Mouse (Mus musculus) brain, embryonic 14.5 days (tissue): ENCODE results near the gene Olfr323. TPM values are rescaled to one million over a fixed set of nuclear protein-coding genes. Genes with fewer than 3 reads are reported as not detected.

ENCODE experiments used
- DNase-seq: peaks from one replicate; pipeline ENCODE4 v3.0.0-alpha.2; 2011; ENCODE audit warnings: low read depth
- CTCF ChIP-seq: fragments of 200-500 bp; IDR thresholded peaks from 2 replicates; pipeline ENCODE4 v1.5.1; 2012; ENCODE audit warnings: inconsistent platforms, mild to moderate bottlenecking, moderate library complexity, borderline replicate concordance; ENCODE audit not compliant: insufficient read depth, insufficient read length; ENCODE audit errors: extremely low read depth
- POLR2A ChIP-seq: fragments of 200-500 bp; IDR thresholded peaks from 2 replicates; pipeline ENCODE4 v1.6.1; 2012; ENCODE audit warnings: mild to moderate bottlenecking, inconsistent platforms, borderline replicate concordance; ENCODE audit not compliant: poor library complexity, insufficient read depth, insufficient read length, severe bottlenecking; ENCODE audit errors: extremely low read depth
- polyA plus RNA-seq: library from polyadenylated mRNA; depleted of rRNA; stranded (reverse); fragments of >200 nt; gene quantifications from 2 replicates; pipeline ENCODE4 v1.2.3, GENCODE M21; 2012; rRNA removed

Olfr323 gene
- not detected in 2 replicates for polyA plus RNA-seq

DNA sequence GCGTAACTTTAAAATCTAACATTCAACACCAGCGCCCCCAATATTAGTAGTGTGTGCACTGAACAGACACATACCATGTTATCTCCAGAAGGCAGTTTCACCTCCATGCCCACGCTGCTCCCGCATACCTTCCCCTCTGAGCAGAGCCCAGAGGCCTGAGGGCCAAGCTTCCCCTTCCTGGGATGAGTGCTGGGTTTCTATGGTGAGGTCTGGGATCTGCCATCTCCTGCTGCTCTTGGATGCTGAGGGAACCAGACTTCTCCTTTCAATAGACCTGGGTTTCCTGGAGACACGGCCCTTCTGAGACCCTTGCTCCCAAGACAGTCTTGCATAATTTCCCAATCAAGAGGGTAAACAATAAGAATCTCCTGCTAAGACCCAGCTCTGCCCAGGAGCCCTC is at the start of gene Olfr323:
TSS of gene Olfr323 (minus strand) at position 101 of the 400 bp plus-strand sequence.
- TF ChIP-seq POLR2A (no peak), CTCF (no peak)
- DNase-seq, result no peak

DNA sequence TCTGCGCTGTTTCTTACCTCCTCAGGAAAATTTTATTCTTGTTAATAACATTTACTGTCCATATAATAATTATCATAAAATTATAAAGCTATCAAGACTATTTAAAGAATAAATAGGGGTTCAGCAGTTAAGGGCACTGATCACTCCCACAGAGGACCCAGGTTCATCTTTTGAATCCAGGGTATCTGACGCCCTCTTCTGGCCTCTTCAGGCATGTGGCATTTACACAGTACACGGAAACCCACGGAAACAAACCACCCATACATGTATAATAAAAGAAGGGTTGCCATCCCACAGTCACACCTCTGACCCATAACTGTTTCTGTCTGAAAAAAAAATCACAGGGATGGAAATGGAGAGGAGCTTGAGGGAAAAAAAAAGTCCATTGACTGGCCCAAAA is 41.5 kb upstream of the Olfr323 start:
- TF ChIP-seq POLR2A, result no peak
- TF ChIP-seq CTCF, result peak; percentile 31; the same call in 1 of the 2 replicates
- peak; percentile 0 for DNase-seq

- no peak for DNase-seq
- TF ChIP-seq CTCF (no peak), POLR2A (no peak)
Observed at GRCm38 (mm10) chr11:58669252-58669651, 39.0 kb upstream of the Olfr323 start.

DNA sequence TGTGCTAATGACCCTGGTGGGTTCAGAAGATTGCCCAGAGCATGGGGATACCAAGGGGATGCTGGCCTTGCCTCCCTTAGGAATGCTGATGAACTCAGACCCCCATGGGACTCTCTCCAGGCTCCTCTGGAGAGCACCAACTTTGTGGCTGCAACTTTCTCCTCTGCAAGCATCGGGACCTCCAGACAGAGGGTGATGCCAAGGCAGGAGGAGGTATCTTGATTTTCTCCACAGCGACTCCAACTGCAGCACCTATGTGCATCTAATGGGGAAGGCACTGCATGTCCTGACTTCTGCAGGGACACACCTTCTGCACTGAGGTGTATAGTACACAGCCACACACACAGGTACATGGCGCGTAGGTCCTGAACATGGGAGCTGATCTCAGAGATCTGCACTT is 28.3 kb upstream of the Olfr323 start, which contains the start of gene Olfr322:
TSS of gene Olfr322 (plus strand) at position 187 of the 400 bp plus-strand sequence.
- TF ChIP-seq CTCF (no peak), POLR2A (no peak)

DNA sequence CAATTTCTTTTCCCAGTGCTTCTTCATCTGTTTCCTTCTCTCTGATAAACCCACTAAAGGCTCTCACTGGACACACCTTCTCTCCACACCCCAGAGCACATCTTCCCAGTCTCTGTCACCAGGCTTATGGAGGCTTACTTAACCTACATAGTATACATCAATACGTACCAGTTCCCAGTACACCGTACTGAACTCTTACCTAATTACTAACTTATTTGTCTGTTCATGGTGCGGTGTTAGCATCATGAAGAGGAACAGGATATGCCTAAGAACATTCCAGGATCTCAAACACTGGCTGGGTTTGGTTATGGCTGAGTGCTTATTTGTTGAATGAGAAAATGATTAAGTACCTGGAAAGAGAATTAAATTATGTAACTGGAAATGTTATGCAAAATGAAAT is 24.9 kb upstream of the Olfr323 start:
- DNase-seq, result no peak
- TF ChIP-seq CTCF, result no peak
- no peak for TF ChIP-seq POLR2A

More for the DNA sequence above, 28.3 kb upstream of the Olfr323 start, which contains the start of gene Olfr322:
- no peak for DNase-seq

DNA sequence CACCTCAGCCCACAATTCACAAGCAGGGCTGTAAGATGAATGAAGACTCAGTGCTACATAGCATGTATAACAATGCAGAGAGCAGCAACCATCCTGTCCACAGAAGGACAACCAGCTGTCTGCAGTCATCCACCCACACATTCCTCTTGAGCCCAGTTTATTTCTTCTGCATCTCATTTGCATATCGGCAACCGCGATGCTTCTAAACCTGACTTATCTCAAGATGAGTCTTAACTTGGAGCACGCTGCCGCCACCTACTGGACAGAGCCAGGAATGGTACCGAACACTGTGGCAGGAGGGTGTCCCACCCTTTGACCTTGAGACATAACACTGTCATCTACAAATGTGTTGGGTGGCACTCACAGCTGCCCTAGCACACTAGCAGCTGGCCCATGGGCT is 13.0 kb upstream of the Olfr323 start:
- TF ChIP-seq POLR2A, result no peak
- TF ChIP-seq CTCF, result peak; percentile 56; the same call in 1 of the 2 replicates
- peak; percentile 22 for DNase-seq

GRCm38 (mm10) chr11:58641638-58642358 is 11.5 kb upstream of the Olfr323 start:
- DNase-seq, result peak; percentile 22
- TF ChIP-seq POLR2A (no peak), CTCF (no peak)

DNA sequence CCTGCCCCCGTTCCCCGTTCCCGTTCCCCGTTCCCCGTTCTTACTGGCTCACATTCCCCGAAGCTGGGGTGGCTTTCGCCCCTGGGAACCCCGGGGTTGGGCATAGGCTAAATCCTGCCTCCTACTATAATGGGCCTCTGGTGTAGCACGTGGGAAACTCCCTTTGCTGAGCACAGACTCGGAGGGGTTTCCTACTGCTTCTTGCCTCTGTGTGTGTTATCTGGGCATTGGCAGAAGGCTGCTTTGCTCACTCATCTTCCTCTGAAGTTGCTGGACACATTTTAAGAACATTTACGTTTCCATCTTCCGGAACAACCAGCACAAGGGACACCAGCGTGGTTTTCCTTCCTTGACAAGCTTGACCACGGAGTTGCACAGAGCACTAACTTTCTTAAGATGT is 10.8 kb upstream of the Olfr323 start:
- TF ChIP-seq CTCF, result no peak
- no peak for DNase-seq

GRCm38 (mm10) chr11:58640272-58640867 is 10.1 kb upstream of the Olfr323 start, which contains the start of gene Trim58:
Gene Trim58, plus strand, starts transcription at chr11:58640465.
- DNase-seq, result peak; percentile 40
- TF ChIP-seq CTCF (no peak), POLR2A (no peak)

- TF ChIP-seq POLR2A (no peak), CTCF (no peak)
Observed at GRCm38 (mm10) chr11:58638176-58638701, 7.9 kb upstream of the Olfr323 start.

GRCm38 (mm10) chr11:58636376-58636977 is 6.2 kb upstream of the Olfr323 start:
- DNase-seq, result peak; percentile 66
- TF ChIP-seq POLR2A, result no peak
- TF ChIP-seq CTCF, result peak; percentile 90

More at GRCm38 (mm10) chr11:58638176-58638701, 7.9 kb upstream of the Olfr323 start:
- DNase-seq, result no peak
